Mouse (Mus musculus) cortical plate, adult 2 months (tissue): ENCODE data around the gene Cfap77.

Source experiments
- CTCF ChIP-seq: fragments of 200-500 bp; IDR thresholded peaks from 2 replicates; pipeline ENCODE4 v1.5.1; 2011; ENCODE audit warnings: mild to moderate bottlenecking, control low read depth, low read length; ENCODE audit not compliant: insufficient read depth; ENCODE audit errors: extremely low read depth
- POLR2A ChIP-seq: fragments of 200-500 bp; IDR thresholded peaks from 2 replicates; pipeline ENCODE4 v1.6.1; 2011; ENCODE audit warnings: mild to moderate bottlenecking, low read length, control low read depth; ENCODE audit not compliant: insufficient read depth; ENCODE audit errors: extremely low read depth

DNA sequence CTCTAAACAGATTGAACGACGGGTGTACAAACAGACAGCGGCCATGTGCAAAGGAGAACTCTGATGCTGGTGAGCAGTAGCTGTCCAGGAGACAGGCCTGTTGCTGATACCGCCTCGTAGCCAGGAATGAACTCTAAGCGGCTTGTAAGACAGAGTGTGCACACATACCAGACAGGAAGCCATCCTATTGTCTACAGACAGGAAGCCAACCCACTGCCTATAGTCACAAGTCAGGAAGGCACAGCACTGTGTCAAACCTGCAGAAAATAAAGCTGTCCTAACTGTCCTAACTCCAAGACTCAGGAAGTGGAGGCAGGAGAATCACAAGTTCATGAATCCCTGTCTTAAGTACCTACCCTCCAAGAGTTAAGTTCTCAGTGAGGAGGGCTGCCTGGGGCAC is 91.3 kb downstream of the Cfap77 start:
- TF ChIP-seq CTCF (no peak), POLR2A (no peak)
